Mouse (Mus musculus): Measurements from ENCODE around the gene Gcc2.
"Not testable (repeated sequence)": the region's sequence is repeated elsewhere in the genome, so short reads cannot be mapped to it uniquely, and the experiment has no call there.

GRCm38 (mm10) chr10:58231779-58232640 is 23.3 kb upstream of the Gcc2 start:
- TF ChIP-seq GATA1 (IDR thresholded peaks at IDR 0.05; ENCODE audit: borderline replicate concordance, low read length); FLI1 (IDR thresholded peaks at IDR 0.05; ENCODE audit: low read length): not testable (repeated sequence)
